Mouse (Mus musculus) hindlimb bud, embryonic 11.5 days (tissue): ENCODE results near the gene D8Ertd738e.

Experiments used
- DNase-seq: peaks from one replicate; pipeline ENCODE4 v3.0.0-alpha.2; 2012; ENCODE audit warnings: low read depth, low spot score; ENCODE audit errors: extremely low spot score

The D8Ertd738e gene

DNA sequence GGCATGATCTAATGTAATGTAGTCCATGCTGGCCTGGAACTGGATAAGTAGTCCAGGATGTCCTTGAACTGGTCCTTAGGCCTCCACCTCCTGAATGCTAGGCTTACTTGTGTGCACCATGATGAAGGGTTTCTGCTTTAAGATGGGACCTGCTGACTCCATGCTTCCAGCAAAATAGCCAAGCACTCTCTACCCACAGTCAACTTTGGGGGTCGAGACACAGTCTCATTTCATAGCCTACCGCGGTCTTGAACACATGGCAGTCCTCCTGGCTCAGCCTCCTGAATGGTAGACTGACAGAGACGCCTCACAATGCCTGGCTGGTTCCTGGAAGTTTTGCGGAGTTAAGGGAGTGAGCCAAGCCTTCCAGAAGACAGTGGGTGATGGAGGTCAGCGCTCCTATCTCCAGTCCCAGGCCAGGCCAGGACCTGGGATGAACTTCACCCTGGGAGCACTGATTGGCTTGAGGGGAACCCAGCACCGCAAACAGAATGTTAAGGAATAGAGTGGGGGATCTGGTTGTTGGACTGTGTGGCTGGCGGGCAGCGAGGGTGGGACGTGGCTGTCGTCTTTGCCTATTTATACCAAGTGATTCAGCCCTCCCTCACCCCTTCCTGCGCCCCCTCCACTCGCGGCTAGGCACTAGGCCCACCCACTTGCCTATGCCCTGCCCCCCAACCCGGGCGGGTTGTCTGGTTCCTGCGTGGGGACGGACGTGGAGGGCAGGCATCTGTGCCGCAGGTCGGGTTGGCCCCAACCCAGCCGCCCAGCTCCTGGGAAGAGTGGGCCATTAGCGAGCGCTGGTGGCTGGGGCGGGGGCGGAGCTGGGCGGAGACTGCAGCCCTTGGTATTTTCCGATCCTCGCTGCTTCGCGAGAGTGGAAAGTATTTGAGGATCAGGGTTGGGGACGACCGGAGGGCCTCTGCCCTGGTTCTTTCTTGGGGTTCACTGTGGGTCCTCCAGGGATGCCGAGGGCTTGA, 46.3 kb downstream of the D8Ertd738e start:
- no peak for DNase-seq

DNA sequence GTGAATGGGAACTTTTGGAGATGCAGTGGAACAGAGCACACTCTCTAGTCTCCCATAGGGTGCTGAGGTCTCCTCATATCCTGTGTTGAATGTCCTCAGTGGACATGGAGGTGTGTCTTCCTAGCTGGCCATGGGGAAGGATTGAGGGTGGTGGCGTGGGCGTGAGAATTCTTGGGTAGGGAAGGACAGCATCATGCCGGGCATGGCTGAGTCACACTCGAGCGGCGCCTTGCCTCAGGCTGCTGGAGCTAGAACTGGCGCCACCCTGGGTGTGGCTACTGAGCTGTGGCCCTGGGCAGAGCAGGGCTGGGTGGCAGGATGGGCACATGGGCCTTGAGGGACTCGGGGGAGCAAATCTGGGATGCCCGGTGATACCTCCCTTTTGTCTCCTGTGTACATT, 47.1 kb downstream of the D8Ertd738e start:
- DNase-seq, result no peak

DNA sequence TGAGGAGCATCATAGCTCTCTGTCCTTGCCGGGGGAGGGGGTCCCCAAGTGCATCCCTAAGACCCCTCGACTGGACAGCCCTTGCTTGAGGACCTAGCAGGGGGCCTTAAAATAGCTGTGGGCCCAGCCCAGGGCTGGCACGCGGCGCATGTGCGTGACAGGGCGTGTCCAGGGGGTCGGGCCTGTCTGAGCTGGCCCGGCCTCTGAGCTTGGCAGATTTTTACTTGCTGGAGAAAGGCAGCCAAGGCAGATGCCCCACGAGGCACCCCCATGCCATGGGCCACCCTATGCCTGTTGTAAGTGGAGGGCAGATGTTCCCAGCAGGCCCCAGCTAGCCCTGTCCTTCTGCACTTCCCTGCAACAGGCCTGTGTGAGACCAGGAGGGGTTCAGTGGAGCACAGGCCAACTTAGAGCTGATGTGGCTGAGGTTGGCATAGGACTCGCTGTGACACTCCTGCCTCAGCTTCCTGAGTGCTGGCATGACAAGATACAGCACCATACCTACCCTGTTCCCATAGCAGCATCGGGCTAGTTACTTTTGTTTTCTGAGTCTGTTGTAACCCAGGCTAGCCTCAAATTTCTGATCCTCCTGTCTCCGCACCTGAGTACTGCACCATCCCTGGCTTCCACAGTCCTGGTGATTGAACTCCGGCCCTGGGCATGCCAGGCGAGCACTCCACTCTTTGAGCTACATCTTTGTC, 47.8 kb downstream of the D8Ertd738e start:
- no peak for DNase-seq

DNA sequence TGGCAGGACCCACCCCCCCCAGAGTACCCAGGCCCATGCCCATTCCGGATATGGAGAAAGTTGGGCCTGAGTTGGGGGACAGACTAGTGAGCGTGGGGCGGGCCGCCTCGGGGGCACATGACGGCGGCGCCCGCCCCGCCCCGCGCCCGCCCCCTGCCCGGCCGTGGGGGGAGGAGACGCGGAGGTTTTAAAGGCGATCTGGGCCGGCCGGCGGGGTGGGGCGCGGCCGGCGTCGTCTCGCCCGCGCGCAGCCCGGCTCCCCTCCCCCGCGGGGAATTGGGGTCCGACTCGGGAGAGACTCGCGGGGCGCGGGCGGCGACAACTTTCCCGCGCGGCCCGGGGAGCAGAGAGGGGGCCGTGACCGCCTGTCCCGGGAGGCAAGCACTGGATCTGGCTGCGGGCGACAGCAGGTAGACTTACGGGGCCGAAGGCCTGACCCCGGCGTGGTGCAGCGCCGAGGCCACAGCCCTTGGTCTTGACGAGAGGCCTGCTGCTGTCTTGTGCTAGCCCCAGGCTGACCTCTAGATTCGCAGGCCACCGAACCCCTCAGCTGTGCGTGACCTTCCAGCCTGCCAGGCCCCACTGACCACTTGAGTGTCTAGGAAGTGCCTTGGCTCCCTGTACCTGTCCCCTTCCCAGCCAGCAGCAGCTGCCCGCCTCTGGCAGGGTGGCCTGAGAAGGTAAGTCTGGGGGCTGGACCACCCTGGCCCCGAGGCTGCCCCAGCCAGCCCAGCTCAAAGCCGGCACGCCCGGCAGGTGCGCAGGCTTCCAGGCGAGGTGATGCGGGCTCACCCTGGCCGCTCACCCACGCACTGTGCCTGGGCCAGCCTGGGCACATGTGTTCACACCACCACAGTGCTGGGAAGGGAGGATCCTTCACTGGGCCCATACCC, 48.6 kb downstream of the D8Ertd738e start:
- DNase-seq, result no peak

DNA sequence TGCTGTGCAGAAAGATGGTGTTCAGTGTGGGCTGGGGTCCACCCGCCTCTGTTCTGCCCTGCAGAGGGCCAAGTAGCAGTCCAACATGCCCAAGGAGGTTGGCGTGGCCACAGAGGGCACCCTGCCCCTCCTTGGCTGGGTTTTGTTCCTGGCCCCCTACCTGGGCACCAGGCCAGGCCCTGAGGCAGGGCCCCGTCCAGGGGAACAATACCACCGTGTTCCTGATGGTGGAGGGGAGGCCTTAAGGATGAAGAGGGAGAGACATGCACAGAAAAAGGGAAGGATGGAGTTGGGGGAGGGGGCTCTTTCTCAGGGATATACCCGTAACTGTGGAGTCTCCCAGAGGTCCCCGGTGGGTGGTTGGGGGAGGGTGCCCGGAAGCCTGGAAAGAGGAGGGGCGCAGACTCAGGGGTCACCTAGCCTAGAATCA, 49.4 kb downstream of the D8Ertd738e start:
- DNase-seq, result no peak

DNA sequence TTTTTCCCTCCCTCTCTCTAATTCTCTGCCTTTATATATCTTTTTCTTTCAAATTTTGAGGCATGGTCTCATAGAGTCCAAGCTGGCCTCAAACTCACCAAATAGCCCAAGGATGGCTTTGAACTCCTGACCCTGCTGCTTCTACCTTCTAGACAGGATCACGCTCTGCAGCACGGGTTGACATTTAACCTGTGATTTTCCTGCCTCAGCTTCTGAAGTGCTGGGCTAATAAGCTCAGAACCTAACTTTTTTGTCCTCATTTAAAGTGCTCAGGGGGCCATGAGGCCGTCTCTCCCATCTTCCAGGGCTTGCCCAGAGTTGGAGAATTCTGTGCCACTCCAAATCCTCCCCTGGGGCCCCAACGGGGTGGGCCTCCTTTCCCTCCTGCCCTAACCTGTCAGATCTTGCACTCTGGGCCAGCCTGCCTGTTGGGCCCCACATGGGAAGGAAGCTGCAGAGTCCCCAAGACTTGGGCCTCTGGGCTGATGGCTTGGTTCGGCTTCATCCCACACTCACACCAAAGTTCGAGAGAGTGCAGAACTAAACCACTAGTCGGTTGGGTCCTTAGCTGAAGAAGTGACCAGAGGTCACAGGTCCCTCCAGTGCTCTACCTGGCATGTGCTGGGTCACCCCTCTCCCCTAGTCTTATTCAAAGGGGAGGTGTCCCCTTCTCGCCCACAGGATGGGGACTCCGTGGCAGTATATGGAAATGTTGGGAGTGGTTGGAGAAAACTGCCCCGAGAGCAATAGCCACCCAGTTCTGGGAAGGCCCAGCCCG, 50.0 kb downstream of the D8Ertd738e start:
- DNase-seq, result no peak

DNA sequence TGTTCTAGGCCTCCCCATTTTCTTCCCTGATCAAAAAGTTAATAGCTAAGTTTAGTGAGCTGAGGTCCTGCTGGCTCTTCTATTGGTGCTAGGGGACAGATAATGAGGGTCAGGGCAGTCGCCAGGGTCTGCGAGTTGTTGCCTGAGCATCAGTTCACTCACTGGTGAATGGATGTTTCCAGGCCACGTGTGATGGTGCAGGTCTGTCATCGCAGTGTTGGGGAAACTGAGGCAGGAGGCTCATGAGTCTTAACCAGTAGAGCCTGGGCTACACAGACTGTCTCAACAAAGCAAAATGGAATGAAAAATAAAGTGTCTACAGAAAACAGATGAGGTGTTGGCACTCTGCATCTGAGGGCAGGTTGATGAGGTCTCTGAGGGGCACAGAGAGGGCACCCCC, 50.6 kb downstream of the D8Ertd738e start:
- no peak for DNase-seq

DNA sequence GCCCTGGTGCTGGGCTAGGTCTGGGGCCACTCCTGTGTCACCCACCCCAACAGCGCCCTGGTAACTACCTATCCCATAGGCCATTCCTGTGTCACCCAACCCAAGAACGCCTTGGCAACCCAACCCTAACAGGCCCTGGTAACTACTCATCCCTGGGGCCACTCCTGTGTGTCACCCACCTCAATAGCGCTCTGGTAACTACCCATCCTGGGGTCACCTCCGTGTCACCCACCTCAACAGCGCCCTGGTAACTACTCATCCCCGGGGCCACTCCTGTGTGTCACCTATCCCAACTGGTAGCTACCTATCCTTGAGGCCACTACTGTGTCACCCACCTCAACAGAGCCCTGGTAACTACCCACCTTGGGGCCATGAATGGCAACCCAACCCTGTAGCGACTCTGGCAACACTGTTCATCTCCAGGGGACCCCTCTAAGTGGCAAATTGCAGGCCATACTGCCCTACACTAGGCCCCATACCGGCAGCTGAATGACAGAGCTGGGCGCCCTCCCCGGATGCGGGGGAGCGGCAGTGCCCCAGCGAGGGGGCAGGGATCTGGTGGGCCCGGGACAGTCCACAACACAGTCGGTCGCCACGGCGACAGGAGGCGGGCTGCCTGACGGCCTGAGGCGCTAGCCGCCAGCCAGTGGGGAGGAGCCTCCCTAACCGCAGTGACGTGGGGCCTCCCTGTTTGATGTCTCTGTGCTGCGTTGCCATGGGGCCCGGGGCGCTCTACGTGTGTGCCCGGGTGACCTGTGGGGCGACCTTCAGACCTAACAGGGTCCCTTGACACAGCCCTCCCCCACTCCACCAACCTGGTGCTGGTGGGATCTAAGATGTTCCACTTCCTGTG, 51.4 kb downstream of the D8Ertd738e start:
- DNase-seq, result no peak

DNA sequence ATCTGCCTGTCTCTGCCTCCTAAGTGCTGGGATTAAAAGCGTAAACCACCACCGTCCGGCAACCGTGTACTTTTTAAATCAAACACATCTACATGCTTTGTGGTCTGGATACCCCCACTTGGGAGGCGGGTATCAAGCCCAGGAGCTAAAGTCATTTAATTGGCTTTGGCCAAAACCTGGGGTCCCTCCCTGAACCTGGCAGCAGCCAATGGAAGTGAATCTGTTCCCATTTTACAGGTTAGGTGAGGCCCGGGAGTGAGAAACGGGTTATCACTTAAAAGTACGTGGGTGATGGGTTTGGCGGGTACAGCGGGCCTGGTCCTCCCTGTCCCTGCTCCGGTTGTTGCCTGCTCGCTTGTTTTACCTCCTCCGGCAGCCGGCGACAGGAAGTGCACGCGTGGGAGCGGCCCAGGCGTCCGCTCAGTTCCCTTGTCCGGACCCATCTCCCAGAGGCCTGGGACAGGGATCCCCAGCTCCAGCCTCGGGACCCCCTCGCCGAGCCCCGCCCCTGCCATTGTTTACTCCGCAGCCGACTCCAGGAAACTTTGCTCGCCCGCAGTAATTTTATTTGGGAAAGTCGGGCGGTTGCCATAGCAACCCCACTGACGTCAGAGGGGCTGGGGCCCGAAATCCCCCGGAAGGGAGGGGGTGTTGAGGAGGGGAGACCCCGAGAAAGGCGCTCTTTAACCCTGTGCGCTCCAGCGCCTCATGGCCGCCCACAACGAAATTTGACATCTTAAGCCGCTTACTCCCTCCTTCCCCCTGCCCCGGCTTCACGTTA, 52.2 kb downstream of the D8Ertd738e start:
- DNase-seq, result peak; percentile 95
